Mouse (Mus musculus) layer of hippocampus, adult 9-10 months (tissue): Measurements from ENCODE around the gene Smagp.
"Not testable (repeated sequence)": the region's sequence is repeated elsewhere in the genome, so short reads cannot be mapped to it uniquely, and the experiment has no call there.

Experiments used
- DNase-seq: peaks from one replicate; pipeline ENCODE4 v3.0.0; 2022; ENCODE audit warnings: low spot score

Gene Smagp

DNA sequence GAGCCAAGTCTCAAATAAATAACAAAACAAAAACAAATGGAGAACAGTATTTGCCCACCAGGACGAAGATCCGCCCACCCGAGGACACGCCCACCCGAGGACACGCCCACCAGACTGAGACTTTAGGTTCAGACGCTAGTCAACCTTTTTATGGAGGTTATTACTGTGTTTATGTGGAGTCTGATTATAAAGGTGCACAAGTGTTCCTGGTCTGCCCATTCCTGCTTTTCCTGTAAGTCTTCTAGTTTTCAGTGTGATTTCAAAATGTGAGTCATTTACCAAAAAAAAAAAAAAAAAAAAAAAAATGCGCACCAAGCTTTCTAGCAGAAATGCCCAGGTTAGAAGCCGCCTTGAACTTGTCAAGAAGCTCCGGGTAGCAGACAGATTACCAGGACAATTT lies 9.5 kb downstream of the Smagp start:
- no peak for DNase-seq

DNA sequence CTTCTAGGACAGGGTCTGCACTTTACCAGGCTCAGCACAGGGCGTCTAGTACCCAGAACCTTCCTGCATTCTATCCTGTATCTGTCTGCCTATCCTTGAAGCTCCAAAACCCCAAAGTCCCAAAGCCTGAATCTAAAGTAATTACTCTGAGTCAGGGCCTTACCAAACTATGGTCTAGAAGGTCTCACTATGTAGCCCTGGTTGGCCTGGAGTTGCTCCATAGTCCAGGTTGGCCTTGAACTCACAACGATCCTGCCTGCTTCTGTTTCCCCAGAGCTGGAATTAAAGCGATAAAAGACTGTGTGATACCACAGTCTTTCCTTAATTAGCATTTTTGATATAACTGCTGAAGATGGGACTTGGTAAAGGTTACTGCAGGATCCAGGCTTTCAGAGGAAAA lies 12.3 kb downstream of the Smagp start:
- DNase-seq, result no peak

DNA sequence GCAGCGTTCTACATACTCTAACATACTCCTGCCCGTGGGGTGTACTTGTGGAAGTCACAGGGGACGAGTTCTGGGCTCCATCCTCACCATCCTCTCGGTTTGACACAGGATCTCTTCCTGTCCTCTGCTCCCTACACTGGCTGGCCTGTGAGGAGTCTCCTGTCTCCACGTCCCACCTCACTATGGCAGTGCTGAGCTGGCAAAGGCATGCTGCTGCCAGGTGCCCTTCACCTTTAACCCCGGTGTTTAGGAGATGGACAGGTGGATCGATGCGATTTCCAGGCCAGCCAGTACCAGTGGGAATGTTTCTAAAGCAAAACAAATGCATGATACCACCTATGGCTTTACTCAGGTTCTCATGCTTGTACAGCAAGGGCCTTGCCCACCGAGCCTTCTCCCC lies 13.0 kb downstream of the Smagp start:
- no peak for DNase-seq

DNA sequence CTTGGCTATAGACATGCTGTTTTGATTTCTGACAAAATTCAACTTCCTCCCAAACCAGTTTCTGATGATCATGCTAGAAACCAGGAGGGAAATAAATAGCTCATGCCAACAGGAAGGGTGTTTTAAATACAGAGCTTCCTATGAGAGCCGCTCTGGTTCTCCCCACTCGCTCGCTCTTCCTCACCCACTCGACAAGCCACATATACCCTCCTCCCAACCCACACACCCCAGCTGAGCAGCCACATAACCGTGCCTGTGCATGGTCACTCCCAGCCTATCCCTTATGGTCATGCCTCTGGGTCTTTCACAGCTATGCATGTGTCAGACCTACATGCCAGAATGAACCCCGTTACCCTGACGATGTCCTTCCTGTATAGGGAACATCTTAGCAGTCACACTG lies 14.6 kb downstream of the Smagp start:
- no peak for DNase-seq

DNA sequence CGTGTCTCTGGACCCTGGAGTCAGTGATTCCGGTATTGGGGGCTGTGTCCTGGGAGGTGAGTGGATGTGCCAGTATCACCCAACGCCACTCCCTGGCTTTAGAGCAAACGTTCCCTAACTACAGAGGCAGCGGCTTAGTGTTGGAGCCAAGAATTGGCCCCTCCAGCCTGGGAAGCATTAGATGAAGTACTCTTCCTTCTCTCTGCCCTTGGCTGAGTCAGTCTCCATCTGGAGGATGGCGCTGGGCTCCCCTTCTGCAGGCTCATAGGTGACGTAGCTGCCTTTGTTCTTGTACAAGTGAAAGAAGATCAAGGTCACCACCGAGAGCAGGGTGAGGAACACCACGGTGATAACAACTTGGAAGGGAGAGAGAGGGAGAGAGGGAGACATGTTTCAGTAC lies 15.1 kb downstream of the Smagp start:
- DNase-seq, result not testable (repeated sequence)

DNA sequence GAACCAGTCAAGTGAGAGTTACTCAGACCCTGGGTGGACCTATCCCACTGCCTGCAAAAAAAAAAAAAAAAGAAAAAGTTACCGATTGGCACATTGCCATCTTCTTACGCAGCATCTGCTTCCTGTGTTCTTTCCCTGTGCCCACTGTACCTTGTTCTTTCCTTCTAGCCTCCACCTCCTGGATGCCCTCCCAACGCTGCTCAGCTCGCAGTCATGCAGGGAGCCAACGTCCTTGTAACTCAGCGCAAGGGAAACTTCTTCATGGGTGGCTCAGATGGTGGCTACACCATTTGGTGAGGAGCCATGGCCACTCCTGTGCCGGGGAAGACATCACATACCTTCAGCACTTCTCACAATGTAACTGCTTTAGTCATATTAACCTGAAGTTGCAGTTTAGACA lies 17.5 kb downstream of the Smagp start:
- no peak for DNase-seq

DNA sequence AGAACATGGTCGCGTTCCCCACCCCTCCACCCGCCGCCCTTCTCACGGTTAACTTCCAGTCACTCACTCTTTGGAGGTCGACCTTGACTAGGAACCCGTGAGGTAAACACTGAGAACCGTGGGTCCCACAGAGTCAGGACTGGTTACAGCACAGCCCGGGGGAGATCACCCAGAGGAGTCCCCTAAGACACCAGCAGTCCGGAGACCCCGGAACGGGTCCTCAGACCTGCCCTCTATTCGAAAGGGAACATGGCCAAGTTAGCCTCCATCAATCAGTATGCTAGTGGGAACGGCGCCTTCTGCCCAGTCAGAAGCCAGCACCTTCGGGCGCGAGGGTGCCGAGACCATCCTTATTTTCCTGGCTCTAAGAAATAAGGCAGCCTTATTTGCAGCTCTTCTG lies 20.5 kb downstream of the Smagp start:
- DNase-seq, result no peak

DNA sequence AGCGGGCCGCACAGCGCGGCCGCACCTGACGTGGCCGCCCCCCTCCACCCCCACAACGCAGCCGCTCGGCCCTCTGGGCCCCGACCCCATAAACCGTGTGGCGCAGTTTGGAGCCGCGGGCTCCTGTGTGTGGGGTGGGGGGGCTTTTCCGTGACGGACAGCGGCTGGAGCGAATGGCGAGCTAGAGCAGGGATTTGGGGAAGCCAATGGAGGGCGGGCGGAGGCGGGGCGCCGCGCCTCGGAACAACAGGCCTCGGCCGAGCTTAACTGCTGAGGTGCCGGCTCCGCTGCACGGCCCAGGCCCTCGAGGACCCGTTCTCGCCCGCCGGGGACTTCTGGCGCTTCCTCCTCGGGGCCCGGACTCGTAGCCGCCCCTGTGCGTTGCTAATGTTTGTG lies 20.9 kb downstream of the Smagp start:
- no peak for DNase-seq

DNA sequence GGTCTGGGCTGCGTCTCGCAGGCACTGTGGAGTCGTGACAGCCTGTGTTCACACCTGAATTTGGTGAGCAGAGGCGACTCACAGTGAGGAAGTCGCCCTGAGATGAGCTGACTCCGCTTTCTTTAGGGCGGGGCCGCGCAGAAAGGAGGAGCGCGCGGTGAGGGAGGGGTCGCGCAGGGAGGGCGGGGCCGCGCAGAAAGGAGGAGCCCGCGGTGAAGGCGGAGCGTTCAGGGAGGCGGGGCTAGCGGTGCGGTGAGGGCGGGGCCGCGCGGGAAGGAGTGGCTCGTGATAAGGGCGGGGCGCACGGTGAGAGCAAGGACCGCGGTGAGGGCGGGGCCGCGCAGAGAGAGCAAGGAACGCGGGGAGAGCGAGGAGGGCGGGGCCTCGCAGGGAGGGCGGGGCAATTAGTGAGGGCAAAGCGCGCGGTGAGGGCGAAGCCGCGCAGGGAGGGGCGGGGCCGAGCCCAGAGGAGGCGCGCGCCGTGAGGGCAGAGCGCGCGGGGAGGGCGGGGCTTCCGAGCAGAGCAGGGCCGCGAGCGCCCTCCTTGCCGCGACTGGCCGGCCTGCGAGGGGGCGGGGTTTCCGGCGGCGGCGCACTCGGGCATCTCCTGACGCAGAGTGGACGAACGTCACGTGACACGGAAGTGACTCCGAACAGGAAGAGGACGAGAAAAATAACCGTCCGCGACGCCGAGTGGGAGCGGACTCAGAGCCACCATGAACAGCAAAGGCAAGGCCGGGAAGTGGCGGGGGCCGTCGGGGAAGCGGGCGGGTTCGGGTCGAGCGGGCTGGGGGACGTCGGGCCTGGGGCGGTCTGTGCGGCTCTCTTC lies 21.5 kb downstream of the Smagp start, which contains the start of gene Dazap2:
Dazap2 (plus strand) TSS at position 354 of the 829 bp plus-strand sequence.
- DNase-seq, result peak; percentile 89

DNA sequence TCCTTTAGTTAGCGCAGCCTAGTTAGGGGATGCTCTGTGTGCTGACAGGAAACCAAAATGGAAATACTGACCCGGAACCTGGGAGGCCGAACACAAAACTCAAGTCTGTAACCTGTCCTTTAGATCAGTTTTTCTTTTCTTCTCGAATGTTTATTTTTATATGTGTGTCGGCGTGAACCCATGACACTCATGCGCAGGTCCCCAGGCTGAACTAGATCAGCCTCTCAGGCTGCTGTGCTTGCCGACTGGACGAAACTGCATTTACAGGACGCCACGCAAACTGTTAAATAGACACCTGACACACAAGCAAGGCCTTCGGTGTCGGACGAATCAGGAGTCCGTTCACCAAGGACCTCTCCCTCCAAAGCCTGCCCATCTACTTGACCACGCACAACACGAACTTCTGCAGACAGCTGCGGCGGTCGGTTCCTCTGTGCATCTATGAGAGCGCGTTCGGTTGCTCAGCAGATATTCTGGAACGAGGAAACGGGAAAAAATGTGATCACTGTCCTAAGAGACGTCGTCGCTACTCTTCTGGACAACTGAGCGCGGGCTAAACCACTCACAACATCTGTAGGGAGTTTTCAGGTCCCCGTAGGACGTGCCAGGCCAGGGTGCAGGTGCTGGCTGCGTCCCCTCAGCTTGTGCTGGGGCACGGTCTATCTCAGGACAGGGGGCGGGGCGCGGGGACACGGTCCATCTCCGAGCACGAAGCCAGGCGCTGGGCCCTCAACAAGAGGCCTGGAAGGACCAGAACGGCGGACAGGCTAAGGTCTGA lies 22.3 kb downstream of the Smagp start:
- no peak for DNase-seq

DNA sequence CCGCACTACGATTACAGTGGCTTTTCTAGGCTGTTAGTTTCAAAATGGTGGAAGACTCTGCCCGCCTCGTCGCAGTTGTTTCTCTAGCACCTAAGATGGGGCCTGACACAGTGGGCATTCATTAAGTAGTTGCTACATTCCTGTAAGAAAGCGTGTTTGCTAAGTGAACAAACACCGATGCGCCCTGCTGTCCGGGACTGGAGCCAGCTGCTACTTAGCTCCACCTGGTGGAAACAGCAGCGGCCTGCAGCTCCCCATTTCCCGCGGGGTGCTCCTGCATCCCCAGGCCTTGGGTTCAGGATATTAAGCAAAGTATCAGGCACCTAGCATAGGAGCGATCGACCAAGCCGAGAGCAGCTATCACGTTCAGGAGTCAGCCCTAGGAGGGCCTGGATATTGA lies 23.2 kb downstream of the Smagp start:
- DNase-seq, result no peak

DNA sequence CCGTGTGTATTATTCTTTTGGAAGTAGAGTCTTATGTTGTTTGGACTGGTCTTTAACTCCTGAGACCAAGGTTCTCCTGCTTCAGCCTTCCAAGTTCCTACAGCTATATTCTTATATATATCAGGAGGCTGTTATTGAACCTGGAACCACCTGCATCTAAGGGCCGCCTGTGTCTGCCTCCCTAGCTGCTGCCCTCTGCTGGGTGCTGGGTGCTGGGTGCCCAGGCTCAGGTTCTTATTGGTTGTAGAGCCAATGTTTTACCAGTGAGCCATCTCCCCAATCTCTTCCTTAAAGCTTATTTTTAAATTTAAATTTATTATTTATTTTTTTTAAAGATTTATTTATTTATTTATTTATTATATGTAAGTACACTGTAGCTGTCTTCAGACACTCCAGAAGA lies 24.3 kb downstream of the Smagp start:
- no peak for DNase-seq

DNA sequence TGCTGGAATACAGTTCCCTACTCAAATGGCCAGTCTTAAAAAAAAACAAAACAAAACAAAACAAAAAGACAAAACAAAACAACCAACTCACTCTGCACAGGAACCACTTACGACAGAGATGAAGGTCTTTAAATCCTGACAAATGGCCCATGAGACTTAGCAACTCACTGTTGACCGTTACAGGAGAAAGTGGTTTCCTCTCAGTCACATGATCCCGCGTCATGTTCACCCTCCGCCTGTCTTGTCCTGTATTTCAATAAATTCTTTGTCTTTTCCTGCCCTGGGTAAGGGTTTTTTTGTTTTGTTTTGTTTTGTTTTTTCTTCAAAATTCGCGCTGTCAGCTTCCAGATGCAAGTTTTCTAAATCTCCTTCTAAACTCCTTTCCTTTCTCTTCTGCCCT lies 24.8 kb downstream of the Smagp start:
- no peak for DNase-seq

DNA sequence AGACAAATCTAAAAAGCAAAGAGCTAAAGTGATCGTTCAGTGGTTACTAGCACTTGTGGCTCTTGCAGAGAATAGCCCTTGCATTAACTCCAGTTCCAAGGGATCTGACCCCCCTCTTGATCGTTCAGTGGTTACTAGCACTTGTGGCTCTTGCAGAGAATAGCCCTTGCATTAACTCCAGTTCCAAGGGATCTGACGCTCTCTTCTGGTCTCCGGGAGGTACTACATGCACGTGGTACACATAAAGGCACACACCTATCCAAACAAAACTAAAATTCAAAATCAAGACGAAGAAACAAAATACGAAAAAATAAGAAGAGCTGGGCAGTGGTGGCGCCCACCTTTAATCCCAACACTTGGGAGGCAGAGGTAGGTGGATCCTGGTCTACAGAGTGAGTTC lies 30.1 kb downstream of the Smagp start:
- not testable (repeated sequence) for DNase-seq

DNA sequence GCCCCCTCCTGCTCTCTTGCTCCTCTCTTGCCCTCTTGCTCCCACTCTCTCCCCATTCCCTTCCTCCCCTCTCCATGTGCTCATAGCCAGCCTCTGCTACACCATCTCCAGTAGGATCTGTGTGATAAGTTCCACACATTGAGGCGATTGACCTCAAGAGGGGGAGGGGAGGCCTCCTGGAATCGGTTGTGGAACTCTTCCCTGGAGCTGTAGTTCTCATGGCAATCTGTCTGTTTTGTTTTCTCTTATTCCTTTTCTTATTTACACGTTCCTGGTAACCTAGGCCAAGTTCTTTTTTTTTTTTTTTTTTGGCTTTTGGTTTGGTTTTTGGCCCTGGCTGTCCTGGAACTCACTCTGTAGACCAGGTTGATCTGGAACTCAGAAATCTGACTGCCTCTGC lies 35.1 kb downstream of the Smagp start:
- no peak for DNase-seq

DNA sequence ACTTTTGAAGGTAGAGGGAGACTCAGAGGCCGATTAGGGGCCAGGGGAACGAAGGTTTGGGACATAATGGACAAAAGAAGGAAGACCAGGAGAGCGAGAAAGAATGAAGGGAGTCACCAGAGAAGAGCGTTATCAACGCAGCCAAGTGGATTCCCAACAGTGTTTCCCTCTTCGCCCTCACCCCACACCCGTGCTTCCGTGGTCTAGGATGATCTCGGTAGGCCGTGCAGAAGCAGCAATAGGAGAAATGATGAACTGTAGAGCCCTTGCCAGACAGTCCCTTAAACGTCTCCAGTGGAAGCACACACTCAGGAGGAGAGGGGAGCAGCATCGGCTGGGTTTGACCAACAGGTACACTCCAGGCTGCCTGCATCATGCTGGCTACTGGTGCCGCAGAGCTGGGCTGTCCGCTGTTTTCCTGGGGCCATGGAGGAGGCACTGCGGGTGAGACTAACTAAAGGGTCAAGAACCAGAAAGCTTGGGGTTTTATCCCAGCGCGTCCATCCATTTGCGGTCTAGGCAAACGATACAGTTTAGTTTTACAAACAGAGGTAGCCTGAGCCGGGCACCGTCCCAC lies 36.0 kb downstream of the Smagp start:
- DNase-seq, result no peak

DNA sequence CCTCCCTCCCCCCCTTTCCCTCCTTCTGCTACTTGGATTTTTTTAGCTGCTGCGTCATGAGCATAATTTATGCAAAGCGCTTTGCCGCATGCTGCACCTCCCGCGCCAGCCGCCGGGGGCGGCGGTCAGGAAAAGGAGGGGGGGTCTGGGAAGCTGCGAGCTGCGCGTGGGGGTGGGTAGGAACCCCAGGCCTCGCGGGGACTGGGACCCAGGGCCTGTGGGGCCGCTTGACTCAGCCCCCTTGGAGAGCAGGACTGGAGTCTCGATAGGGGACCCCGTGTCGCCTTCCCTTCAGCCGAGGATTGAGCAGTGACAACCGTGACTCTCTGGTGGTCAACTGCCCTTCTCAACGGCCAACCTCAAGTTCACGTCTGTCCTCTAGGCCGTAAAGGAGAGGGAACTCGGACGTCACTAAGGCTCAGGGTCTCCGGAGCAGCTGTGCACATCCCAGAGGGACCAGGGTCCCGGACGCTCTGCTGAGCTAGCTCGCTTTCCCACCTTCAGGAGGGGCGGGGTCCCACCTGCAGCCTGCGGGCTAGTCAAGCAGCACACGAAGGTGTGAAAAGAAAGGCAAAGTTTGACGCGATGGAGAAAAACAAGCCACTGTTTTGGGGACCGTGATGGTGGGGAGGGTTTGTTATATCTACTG lies 36.6 kb downstream of the Smagp start:
- no peak for DNase-seq

DNA sequence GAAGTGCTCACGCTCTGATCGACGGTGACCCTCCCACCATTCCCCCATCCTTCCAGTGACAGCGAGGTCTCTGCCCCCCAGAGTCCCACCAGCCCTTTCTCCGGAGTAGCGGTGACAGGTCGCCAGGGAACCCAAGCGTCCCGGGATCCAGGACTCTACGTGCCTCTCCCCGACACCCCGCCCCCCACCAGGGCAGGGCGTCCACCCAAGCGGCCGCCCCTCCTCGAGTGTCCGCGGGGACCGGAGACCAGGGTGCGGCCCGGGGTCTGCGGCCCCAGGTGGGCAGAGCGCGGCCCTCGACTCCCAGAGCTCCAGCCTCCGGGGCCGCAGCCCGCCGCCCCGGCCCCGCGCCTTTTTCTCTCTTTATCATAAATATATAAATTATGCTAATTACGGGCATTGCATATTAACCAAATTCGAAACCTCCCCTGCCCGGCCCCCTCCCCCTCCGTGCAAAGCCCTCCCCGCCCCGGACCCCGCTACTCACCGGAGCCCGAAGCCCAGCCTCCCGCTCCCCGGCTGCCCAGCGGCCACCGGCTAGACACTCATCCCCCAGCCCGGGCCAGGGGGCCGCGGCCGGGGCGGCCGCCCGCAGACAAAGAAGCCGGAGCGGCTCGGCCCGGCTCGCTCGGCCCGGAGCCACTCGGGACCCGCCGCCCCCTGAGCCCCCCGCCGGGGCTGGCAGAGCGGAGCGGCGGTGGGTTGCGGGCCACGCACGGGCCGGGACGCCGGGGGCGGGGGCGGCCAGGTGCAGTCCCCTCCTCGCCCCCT lies 37.3 kb downstream of the Smagp start, which contains the start of gene Pou6f1:
Pou6f1 (minus strand) TSS at position 709 of the 771 bp plus-strand sequence.
- DNase-seq, result no peak

DNA sequence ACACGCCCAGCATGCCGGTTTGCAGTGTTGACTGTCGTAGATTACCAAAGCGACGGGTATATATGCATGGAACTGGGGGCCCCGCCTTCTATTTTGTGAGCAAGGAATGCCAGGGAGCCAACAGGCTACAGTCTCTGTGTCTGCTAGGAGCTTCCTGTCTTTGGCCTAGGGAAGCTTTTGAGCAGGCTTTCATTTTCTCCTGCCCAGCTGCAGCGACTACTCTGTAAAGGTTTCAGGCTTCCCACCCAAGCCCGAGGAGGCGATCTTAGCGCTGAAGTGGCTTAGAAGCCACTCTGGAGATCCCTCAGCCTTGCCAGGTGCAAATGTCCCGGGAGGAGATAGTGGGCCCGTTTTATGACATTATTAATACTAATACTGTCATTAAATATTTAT lies 37.9 kb downstream of the Smagp start:
- DNase-seq, result no peak

DNA sequence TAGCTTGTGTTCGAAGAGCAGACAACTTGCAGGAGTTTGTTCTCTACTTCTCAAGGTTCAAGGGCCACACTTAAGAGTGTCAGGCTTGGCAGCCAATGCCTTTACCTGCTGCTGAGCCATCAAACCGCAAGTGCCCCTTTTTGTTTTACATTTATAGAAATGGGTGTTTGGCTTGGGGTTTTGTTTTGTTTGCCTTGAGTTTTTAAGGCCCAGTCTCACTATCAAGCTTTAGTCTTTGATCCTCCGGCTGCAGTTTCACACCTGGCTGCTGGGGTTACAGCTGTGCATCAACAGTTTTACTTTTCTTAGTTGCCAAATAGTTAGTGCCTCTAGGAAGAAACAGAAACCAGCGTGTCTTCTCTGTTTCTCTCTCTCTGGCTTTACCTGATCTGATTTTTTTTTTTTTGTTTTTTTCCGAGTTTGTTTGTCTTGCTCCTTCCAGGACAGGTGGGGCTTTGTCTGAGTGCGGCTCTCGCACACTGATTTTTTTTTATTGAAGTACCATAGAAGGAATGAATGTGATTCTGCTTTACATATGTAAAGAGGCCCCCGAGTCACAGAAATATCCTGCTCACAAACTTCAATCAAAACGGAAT lies 38.4 kb downstream of the Smagp start:
- DNase-seq, result no peak

DNA sequence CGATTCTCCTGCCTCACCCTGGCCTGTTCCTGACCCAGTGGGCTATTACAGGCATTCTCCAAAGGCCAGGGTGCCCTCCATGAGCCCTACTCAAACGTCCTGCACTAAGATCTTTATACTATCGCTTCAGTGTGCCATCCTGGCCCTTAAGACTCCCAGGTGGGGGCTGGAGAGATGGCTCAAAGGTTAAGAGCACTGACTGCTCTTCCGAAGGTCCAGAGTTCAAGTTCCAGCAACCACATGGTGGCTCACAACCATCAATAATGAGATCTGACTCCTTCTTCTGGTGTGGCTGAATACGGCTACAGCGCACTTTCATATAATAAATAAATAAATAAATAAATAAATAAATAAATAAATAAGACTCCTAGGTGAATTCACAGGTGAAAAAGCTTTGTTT lies 43.9 kb downstream of the Smagp start:
- DNase-seq, result no peak
